Mouse (Mus musculus) stomach, postnatal 0 days (tissue): ENCODE data around the gene Tdrkh.

Experiments used
- CTCF ChIP-seq: IDR thresholded peaks from 2 replicates; pipeline ENCODE4 v1.5.1; 2016; ENCODE audit warnings: antibody characterized with exemption, low read depth, mild to moderate bottlenecking, moderate library complexity
- EP300 ChIP-seq: optimal IDR thresholded peaks from 2 replicates; pipeline ENCODE3; 2016; ENCODE audit warnings: antibody characterized with exemption

DNA sequence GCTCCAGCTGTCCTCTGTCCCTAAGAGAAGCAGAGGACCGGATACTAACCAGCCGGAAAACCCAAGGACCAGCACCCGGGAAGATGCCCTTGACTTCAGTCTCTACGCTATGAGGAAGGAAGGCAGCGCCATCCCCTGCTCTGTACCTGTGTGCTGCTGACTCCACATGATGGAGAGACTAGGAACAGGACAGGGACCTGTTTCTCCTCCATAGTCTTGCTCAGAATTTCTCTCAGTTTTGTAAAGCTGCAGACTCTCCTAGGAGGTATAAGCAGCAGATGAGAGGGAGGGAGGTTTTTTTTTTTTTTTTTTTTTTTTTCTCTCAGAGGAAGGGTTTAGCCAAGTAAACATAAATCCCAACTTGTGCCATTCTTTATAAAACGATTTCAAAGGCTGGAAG is 14.9 kb upstream of the Tdrkh start, which contains the start of gene Lingo4:
- TF ChIP-seq CTCF (no peak), EP300 (no peak)
